Mouse (Mus musculus) olfactory bulb, adult 2 months (tissue): ENCODE results near the gene Rad51b. TPM values are rescaled to one million over a fixed set of nuclear protein-coding genes. Genes with fewer than 3 reads are reported as not detected.

Experiments used
- H3K27ac ChIP-seq: fragments of 200-500 bp; 2 replicates; pipeline ENCODE4 v1.5.1; 2012; ENCODE audit warnings: low read depth, low read length; ENCODE audit not compliant: insufficient read depth
- H3K4me1 ChIP-seq: fragments of 200-500 bp; 2 replicates; pipeline ENCODE4 v1.6.1; 2012; ENCODE audit warnings: low read length; ENCODE audit not compliant: control insufficient read depth, insufficient read depth
- H3K4me3 ChIP-seq: fragments of 200-500 bp; 2 replicates; pipeline ENCODE4 v1.5.1; 2012; ENCODE audit warnings: mild to moderate bottlenecking, low read depth, low read length, moderate library complexity; ENCODE audit not compliant: insufficient read depth
- CTCF ChIP-seq: fragments of 200-500 bp; IDR thresholded peaks from 2 replicates; pipeline ENCODE4 v1.5.1; 2012; ENCODE audit warnings: low read depth, mild to moderate bottlenecking, low read length, moderate library complexity; ENCODE audit not compliant: insufficient read depth
- POLR2A ChIP-seq: fragments of 200-500 bp; IDR thresholded peaks from 2 replicates; pipeline ENCODE4 v1.6.1; 2012; ENCODE audit warnings: mild to moderate bottlenecking, low read depth, low read length, moderate library complexity; ENCODE audit not compliant: insufficient read depth
- WGBS: fragments of 180-500 bp; shearing (Covaris S2); methylation state at CpG from one replicate; pipeline ENCODE4 v1.1.7; 2018; 5-methylcytosine and 5-hydroxymethylcytosine counted together
- polyA plus RNA-seq: library from polyadenylated mRNA; stranded (reverse); fragments of >200 nt; gene quantifications from 2 replicates; pipeline ENCODE4 v1.2.4, GENCODE M21; 2012; ENCODE audit warnings: low replicate concordance; ENCODE audit not compliant: missing spikeins, insufficient read depth, insufficient read length

The Rad51b gene
- polyA plus RNA-seq, 1 experiment = not detected

DNA sequence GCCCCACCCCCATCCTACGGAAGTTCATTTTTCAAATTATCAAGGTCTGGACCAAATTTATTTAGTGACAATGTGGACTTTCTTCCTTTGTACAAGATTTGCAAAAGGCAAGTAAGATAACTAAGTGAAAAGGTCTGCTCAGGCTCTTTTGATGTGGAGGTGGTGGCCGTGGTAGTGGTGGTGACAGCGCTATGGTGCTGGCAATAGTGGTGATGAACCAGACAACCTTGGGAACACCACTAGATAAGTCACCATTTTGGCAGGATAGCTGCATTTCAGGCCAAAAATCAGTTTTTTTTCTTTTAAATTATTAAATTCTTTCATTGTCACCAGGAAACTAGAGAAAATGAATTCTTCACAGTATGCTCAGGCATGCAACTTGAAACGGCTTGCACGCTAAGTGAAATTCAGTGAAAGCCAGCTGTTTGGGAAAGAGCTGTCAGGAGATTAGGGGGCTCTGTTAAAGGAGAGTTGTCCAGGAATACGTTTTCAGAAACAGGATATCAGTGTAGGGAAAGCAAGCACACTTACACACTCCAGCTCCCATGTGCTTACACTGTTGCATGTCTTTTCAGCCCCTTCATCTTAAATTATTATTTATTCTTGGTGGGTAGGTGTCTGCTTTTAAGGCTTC, 179.4 kb downstream of the Rad51b start:
- Histone ChIP-seq H3K27ac (no peak overlapping the region), H3K4me1 (no peaks in the 10 kb centered on the region), H3K4me3 (no peak overlapping the region)
- TF ChIP-seq POLR2A (no peak), CTCF (no peak)
- 67% methylated on average over 6 of the region's 6 CpGs for WGBS

DNA sequence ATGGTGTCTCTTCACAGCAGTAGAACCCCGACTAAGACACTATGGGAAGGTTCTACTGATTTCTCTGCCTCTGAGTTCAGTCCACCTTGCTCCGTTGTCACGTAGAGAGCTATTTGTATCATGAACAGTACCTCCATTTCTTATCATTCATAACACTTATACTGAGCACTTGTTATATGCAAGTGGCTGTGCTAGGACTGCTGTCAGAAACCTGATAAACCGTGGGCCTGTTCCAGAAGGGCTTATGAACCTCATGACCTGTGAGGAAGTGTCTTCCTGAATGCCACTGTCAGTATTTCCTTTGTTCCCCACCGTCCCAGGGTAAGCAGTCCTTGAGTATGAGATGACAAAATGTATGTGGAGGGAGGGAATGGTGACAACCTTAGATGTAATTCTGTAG, 181.7 kb downstream of the Rad51b start:
- TF ChIP-seq CTCF (no peak), POLR2A (no peak)
- Histone ChIP-seq H3K4me3 (no peak overlapping the region), H3K27ac (no peak overlapping the region), H3K4me1 (no peaks in the 10 kb centered on the region)
- 90% methylated on average over 5 of the region's 5 CpGs for WGBS

- Histone ChIP-seq H3K27ac (no peak overlapping the region), H3K4me3 (no peak overlapping the region), H3K4me1 (no peaks in the 10 kb centered on the region)
- 87% methylated on average over 4 of the region's 4 CpGs for WGBS
- TF ChIP-seq POLR2A (no peak), CTCF (no peak)
These were observed 188.4 kb downstream of the Rad51b start for GRCm38 (mm10) chr12:79485501-79485900.

DNA sequence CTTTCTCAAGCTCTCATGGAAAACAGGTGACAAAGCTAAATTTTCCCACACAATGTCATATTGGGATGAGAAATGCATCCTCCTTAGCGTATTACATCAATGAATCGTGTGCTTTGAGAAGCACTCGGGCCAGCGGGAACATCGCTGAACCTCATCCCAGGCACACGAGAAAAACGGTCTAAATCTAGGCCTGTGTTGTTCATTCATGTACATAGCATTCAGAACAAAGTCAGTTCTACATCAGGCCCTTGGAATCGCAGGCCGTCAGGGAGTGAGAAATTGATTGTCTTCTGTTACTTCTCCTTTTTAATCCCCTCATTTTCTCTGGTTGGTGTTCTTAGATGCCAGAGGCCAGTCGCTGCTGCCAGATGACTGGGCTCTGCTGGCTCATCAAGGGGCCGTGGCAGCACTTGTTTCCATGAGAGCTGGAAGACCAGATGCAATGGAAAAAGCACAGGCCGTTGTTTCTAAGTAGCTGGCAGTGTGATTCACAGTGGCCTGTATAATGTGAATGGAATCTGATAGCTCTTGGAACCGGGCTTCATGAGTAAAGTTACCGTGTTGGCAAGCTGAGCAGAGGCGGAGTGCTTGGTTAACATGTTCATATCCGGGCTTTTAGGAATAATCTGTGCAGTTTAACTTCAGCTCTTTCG, 191.6 kb downstream of the Rad51b start:
- TF ChIP-seq CTCF (no peak), POLR2A (no peak)
- Histone ChIP-seq H3K4me3 (no peak overlapping the region), H3K27ac (no peak overlapping the region), H3K4me1 (no peaks in the 10 kb centered on the region)
- 54% methylated on average over 17 of the region's 17 CpGs for WGBS

GRCm38 (mm10) chr12:79490626-79491025, 193.5 kb downstream of the Rad51b start:
- H3K27ac ChIP-seq = no peak overlapping the region
- no peak overlapping the region for H3K4me3 ChIP-seq
- H3K4me1 ChIP-seq = no peaks in the 10 kb centered on the region
- no peak for TF ChIP-seq CTCF
- TF ChIP-seq POLR2A = no peak
- 84% methylated on average over 5 of the region's 5 CpGs for WGBS

DNA sequence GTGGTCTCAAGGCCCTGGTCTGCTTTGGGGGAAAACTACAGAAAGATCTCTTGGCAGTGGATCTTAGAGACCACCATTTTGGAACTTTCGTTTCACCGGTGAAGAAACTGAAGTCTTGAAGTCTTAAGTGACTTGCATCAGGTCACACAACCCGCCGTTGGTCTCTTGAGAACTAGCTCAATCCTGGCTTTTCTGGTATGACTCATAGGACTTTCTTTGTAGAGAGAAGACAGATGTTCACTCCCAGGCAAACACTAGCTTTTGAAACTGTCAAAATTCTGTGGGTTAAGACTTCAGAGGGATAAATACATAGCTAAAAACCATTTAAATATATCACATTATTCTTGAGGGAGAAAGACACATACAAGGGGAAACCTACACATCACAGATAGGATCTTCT, 195.1 kb downstream of the Rad51b start:
- H3K4me1 ChIP-seq = no peaks in the 10 kb centered on the region
- no peak overlapping the region for H3K27ac ChIP-seq
- H3K4me3 ChIP-seq = no peak overlapping the region
- WGBS = 63% methylated on average over 4 of the region's 4 CpGs
- no peak for TF ChIP-seq CTCF
- no peak for TF ChIP-seq POLR2A

- Histone ChIP-seq H3K27ac (no peak overlapping the region), H3K4me1 (no peaks in the 10 kb centered on the region), H3K4me3 (no peak overlapping the region)
- WGBS = 91% methylated on average over 4 of the region's 4 CpGs
- no peak for TF ChIP-seq CTCF
- TF ChIP-seq POLR2A = no peak
These were observed 195.5 kb downstream of the Rad51b start for GRCm38 (mm10) chr12:79492613-79493012.

DNA sequence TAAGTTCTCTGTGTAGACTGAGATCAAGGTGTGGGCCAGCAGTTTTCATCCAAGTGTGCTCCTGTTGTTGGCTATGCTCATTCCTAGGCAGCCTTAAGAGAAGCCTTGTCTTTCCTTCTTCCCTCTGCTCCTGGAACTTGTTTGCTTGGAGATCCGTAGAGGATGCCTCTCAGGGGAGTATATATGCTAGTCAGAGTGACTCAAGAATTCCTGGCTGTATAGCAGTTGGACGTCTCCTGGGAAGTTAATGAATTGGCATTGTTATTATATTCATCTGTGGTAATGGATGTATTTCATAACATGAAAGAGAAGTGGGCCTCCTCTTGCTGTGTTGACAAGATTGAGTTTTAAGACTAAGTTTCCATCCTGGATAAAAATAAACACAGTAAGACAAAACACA, 196.4 kb downstream of the Rad51b start:
- no peaks in the 10 kb centered on the region for H3K4me1 ChIP-seq
- H3K27ac ChIP-seq = no peak overlapping the region
- H3K4me3 ChIP-seq = no peak overlapping the region
- TF ChIP-seq POLR2A (no peak), CTCF (no peak)
- WGBS = 84% methylated on average over 2 of the region's 2 CpGs

DNA sequence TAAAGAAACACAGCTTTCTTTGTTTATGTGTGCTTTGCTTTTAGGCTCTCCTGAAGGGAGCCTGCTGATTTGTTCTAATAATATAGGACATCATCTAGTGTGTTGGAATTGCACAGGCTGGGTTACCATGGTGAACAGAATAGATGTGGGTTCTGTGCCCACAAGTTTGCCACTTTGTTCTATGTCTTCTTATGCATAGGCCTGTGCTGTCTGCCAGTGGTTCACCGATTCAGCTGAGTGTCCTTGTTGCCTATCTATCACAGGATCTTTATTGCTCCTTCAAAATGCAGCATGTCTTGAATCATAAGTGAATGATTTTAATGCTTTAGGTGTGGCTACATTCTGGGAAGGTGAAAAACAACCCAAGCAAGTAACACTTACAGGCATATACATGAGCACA, 201.2 kb downstream of the Rad51b start:
- Histone ChIP-seq H3K4me1 (no peaks in the 10 kb centered on the region), H3K27ac (no peak overlapping the region), H3K4me3 (no peak overlapping the region)
- TF ChIP-seq CTCF (no peak), POLR2A (no peak)
- 38% methylated on average over 1 of the region's 1 CpGs for WGBS
